Mouse (Mus musculus) testis, adult 2 months (tissue): ENCODE measurements around the gene Sycp2l. TPM values are rescaled to one million over a fixed set of nuclear protein-coding genes. Genes with fewer than 3 reads are reported as not detected.

ENCODE experiments used
- H3K27ac ChIP-seq: fragments of 200-500 bp; 2 replicates; pipeline ENCODE4 v1.5.1; 2012; ENCODE audit warnings: low read depth, low read length; ENCODE audit not compliant: control insufficient read depth, insufficient read depth
- H3K27me3 ChIP-seq: fragments of 200-500 bp; 2 replicates; pipeline ENCODE4 v1.6.1; 2012; ENCODE audit warnings: mild to moderate bottlenecking, low read length, moderate library complexity; ENCODE audit not compliant: control insufficient read depth, insufficient read depth
- H3K36me3 ChIP-seq: fragments of 200-500 bp; 2 replicates; pipeline ENCODE4 v1.6.1; 2012; ENCODE audit warnings: mild to moderate bottlenecking, low read length; ENCODE audit not compliant: control insufficient read depth, insufficient read depth
- H3K4me1 ChIP-seq: fragments of 200-500 bp; 2 replicates; pipeline ENCODE4 v1.6.1; 2012; ENCODE audit warnings: low read length; ENCODE audit not compliant: control insufficient read depth, insufficient read depth
- H3K4me3 ChIP-seq: fragments of 200-500 bp; 2 replicates; pipeline ENCODE4 v1.5.1; 2012; ENCODE audit warnings: low read depth, mild to moderate bottlenecking, low read length, moderate library complexity, mixed read lengths; ENCODE audit not compliant: control insufficient read depth
- CTCF ChIP-seq: fragments of 200-500 bp; IDR thresholded peaks from 2 replicates; pipeline ENCODE4 v1.5.1; 2012; ENCODE audit warnings: low read depth, mild to moderate bottlenecking, inconsistent platforms, low read length, moderate library complexity; ENCODE audit not compliant: control insufficient read depth, insufficient read depth, insufficient replicate concordance
- POLR2A ChIP-seq: fragments of 200-500 bp; IDR thresholded peaks from 2 replicates; pipeline ENCODE4 v1.6.1; 2012; ENCODE audit warnings: low read depth, mild to moderate bottlenecking, inconsistent platforms, low read length, moderate library complexity; ENCODE audit not compliant: control insufficient read depth
- polyA plus RNA-seq: library from polyadenylated mRNA; depleted of rRNA; stranded (reverse); fragments of >200 nt; gene quantifications from 2 replicates; pipeline ENCODE4 v1.2.3, GENCODE M21; 2012; rRNA removed

Sycp2l gene
- polyA plus RNA-seq, 1 experiment, result 0.11 TPM

GRCm38 (mm10) chr13:41216236-41216635, 102.1 kb downstream of the Sycp2l start:
- Histone ChIP-seq H3K27ac (0 out of 2 replicates have a peak overlapping the region, but pooled peaks have one; percentile 7), H3K4me1 (peaks cover 5% of the 10 kb centered on the region), H3K36me3 (peaks cover 1% of the 10 kb centered on the region; the same call in 1 of the 2 replicates), H3K27me3 (no peaks in the 10 kb centered on the region), H3K4me3 (no peak overlapping the region)
- no peak for TF ChIP-seq CTCF
- no peak for TF ChIP-seq POLR2A

- no peak overlapping the region for H3K27ac ChIP-seq
- peaks cover 5% of the 10 kb centered on the region for H3K4me1 ChIP-seq
- H3K27me3 ChIP-seq, result no peaks in the 10 kb centered on the region
- TF ChIP-seq CTCF (no peak), POLR2A (no peak)
- H3K36me3 ChIP-seq, result peaks cover 1% of the 10 kb centered on the region; the same call in 1 of the 2 replicates
- H3K4me3 ChIP-seq, result peak overlapping the region; percentile 74
These were observed 104.9 kb downstream of the Sycp2l start for GRCm38 (mm10) chr13:41219056-41219455.

DNA sequence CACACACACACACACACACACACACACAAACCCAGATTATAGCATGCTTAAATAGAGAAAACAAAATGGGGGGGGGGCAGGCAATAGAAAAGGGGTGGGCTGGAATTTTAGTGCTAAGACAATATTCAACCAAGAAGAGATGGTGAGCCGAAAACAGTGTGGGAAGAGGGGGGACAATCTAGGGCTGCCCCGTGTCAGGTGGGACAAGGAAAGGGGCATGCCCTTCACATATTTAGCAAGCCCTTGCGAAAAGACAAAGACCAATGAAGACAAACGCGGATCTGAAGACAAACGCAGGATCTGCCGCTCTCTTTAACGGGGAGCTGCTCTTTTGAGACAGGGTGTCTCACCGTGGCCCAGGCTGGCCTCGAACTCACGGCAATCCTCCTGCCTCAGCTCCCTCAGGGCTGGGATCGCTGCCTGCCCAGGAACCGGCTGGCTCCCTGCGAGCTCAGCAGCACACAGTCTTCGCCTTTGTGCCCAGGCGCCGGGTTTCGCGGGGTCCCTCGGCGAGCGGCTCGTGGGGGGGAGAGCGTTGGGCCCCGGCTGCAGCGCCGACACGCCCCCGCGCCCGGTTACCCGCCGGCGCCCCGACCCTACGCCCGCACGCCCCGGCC, 105.7 kb downstream of the Sycp2l start:
- H3K27me3 ChIP-seq, result no peaks in the 10 kb centered on the region
- TF ChIP-seq CTCF (no peak), POLR2A (peak; percentile 54; the same call in 1 of the 2 replicates)
- H3K36me3 ChIP-seq, result peaks cover 1% of the 10 kb centered on the region; the same call in 1 of the 2 replicates
- peak overlapping the region; percentile 86 for H3K4me3 ChIP-seq
- peaks cover 5% of the 10 kb centered on the region for H3K4me1 ChIP-seq
- peak overlapping the region; percentile 60 for H3K27ac ChIP-seq

DNA sequence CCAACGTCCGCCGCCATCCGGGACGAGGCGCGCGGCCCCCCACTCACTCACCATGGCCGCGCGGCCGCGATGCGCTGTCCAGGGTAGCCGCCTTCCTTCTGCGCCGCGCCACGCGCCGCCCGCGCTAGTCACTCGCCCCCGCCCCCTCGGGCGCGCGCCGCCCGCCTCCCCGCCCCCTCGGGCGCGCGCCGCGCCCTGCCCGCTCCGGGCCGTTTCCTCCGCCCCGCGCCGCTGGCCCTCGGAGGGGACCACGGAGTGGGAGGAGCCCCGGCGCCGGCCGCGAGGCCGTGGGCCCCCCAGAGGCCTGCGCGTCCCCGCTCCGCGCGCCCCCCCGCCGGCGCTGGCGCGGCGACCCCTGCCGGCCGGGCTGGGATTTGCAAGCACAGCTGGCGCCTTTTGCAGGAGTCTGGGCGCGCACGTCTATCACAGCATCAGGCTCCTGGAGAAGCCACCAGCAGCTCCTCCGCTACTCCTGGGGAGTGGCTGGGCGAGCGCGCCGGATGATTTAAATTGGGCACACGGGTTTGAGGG, 106.3 kb downstream of the Sycp2l start, which contains the start of gene Elovl2:
TSS of gene Elovl2 (minus strand) at position 102 of the 531 bp plus-strand sequence.
- H3K36me3 ChIP-seq, result peaks cover 1% of the 10 kb centered on the region; the same call in 1 of the 2 replicates
- peak within 1 kb of the TSS; percentile 60 for H3K27ac ChIP-seq
- no peaks in the 10 kb centered on the region for H3K27me3 ChIP-seq
- peaks cover 5% of the 10 kb centered on the region for H3K4me1 ChIP-seq
- H3K4me3 ChIP-seq, result peak within 1 kb of the TSS; percentile 86
- TF ChIP-seq CTCF, result peak; percentile 77
- TF ChIP-seq POLR2A, result peak; percentile 42; the same call in 1 of the 2 replicates

Other genes starting within 250 kb of the Sycp2l start
- 25.5 and 28.6 TPM in 2 replicates for gene Pak1ip1, start 113.3 kb upstream of the Sycp2l start, polyA plus RNA-seq
- gene Tmem14c, start 98.0 kb upstream of the Sycp2l start, polyA plus RNA-seq, result 19.0 and 19.1 TPM in 2 replicates
- 98.5 and 99.6 TPM in 2 replicates for gene Mak, start 34.6 kb upstream of the Sycp2l start, polyA plus RNA-seq
- 0.04 TPM in 1 of 2 replicates, not detected in the other for gene Gcm2, start 3.3 kb upstream of the Sycp2l start, polyA plus RNA-seq
- 102 and 132 TPM in 2 replicates for gene Elovl2, start 106.1 kb downstream of the Sycp2l start, polyA plus RNA-seq
- 14.3 and 16.2 TPM in 2 replicates for gene Smim13, start 135.5 kb downstream of the Sycp2l start, polyA plus RNA-seq
- gene Gm17364, start 159.7 kb downstream of the Sycp2l start, polyA plus RNA-seq, result not detected in 2 replicates